In genomic region chr9:45827663-45828290, GRCm38 (mm10) we compare ENCODE assay signal across 8 mouse cellular contexts. TPM values are rescaled to one million over a fixed set of nuclear protein-coding genes. Genes with fewer than 3 reads are reported as not detected.
DNase-seq lines count a peak whose midpoint lies in the region; ATAC-seq and TF ChIP-seq lines count a peak whose summit lies in the region.

No protein-coding gene starts in this region.

- no peak for TF ChIP-seq EP300 in liver, postnatal 0 days (IDR thresholded peaks at IDR 0.05; ENCODE audit: low read depth)

- no peak for DNase-seq in kidney, adult 18-20 months
- DNase-seq in MN1 (ENCODE audit: low spot score) = peak; percentile 49
- DNase-seq in embryonic facial prominence, embryonic 11.5 days (ENCODE audit: low spot score) = peak; percentile 43
- DNase-seq in heart, postnatal 36 days = peak; percentile 17 to 26
- no peak for DNase-seq in liver, postnatal 0 days
- no peak for DNase-seq in retina, embryonic 14.5 days (ENCODE audit: low spot score)

- peak; percentile 7; the same call in 1 of the 2 replicates for ATAC-seq in kidney, embryonic 15.5 days (replicated peaks; ENCODE audit: low FRiP score)
- ATAC-seq in embryonic facial prominence, embryonic 11.5 days (replicated peaks; ENCODE audit: insufficient number of reproducible peaks, low FRiP score, low TSS enrichment, low read depth) = peak; percentile 72
- ATAC-seq in liver, postnatal 0 days = peak; percentile 34
- ATAC-seq in neural tube, embryonic 15.5 days (ENCODE audit: low FRiP score) = peak; percentile 30; the same call in 1 of the 2 replicates

- H3K4me1 ChIP-seq in kidney, embryonic 15.5 days = peaks cover 9% of the 10 kb centered on the region
- H3K4me1 ChIP-seq in embryonic facial prominence, embryonic 11.5 days (ENCODE audit: control insufficient read depth, insufficient read depth, low read length) = no peaks in the 10 kb centered on the region
- peaks cover 3% of the 10 kb centered on the region for H3K4me1 ChIP-seq in liver, postnatal 0 days (ENCODE audit: insufficient read depth)
- H3K4me1 ChIP-seq in neural tube, embryonic 15.5 days = peaks cover 11% of the 10 kb centered on the region

- H3K27me3 ChIP-seq in kidney, embryonic 15.5 days = no peaks in the 10 kb centered on the region
- H3K27me3 ChIP-seq in embryonic facial prominence, embryonic 11.5 days (ENCODE audit: control insufficient read depth, insufficient read depth, low read length) = no peaks in the 10 kb centered on the region
- H3K27me3 ChIP-seq in liver, postnatal 0 days (ENCODE audit: insufficient read depth, low read length) = no peaks in the 10 kb centered on the region
- H3K27me3 ChIP-seq in neural tube, embryonic 15.5 days (replicated peaks) = no peaks in the 10 kb centered on the region

- peak overlapping the region; percentile 77 for H3K9ac ChIP-seq in kidney, embryonic 15.5 days
- peak overlapping the region; percentile 72 for H3K9ac ChIP-seq in embryonic facial prominence, embryonic 11.5 days (replicated peaks; ENCODE audit: low read length)
- H3K9ac ChIP-seq in liver, postnatal 0 days (replicated peaks) = peak overlapping the region; percentile 73
- peak overlapping the region; percentile 57 for H3K9ac ChIP-seq in neural tube, embryonic 15.5 days (replicated peaks)

- intact Hi-C loops in heart, postnatal 36 days (cut with DNase I) = no loop called here

- no peak for TF ChIP-seq CTCF in liver, postnatal 0 days (IDR thresholded peaks at IDR 0.05; ENCODE audit: low read depth)

- peak overlapping the region; percentile 89 for H3K4me3 ChIP-seq in kidney, embryonic 15.5 days (replicated peaks)
- peak overlapping the region; percentile 83 for H3K4me3 ChIP-seq in embryonic facial prominence, embryonic 11.5 days (ENCODE audit: low read depth, low read length)
- peak overlapping the region; percentile 82 for H3K4me3 ChIP-seq in liver, postnatal 0 days (ENCODE audit: low read depth, low read length)
- H3K4me3 ChIP-seq in neural tube, embryonic 15.5 days (replicated peaks) = peak overlapping the region; percentile 72

- peaks cover 7% of the 10 kb centered on the region for H3K36me3 ChIP-seq in kidney, embryonic 15.5 days
- no peaks in the 10 kb centered on the region for H3K36me3 ChIP-seq in embryonic facial prominence, embryonic 11.5 days (replicated peaks; ENCODE audit: control insufficient read depth, insufficient read depth, low read depth, low read length)
- H3K36me3 ChIP-seq in liver, postnatal 0 days (replicated peaks; ENCODE audit: insufficient read depth, low read length) = no peaks in the 10 kb centered on the region
- 0 out of 2 replicates have a peak, but pooled peaks cover 7% of the 10 kb centered on the region for H3K36me3 ChIP-seq in neural tube, embryonic 15.5 days

- 4% methylated on average over 23 of the region's 23 CpGs for WGBS in kidney, embryonic 15.5 days
- WGBS in embryonic facial prominence, embryonic 11.5 days = 9% methylated on average over 19 of the region's 23 CpGs
- 8% methylated on average over 23 of the region's 23 CpGs for WGBS in liver, postnatal 0 days (ENCODE audit: insufficient replicate concordance)
- 4% methylated on average over 23 of the region's 23 CpGs for WGBS in neural tube, embryonic 15.5 days

- H3K9me3 ChIP-seq in kidney, embryonic 15.5 days (replicated peaks) = peaks cover 5% of the 10 kb centered on the region
- no peaks in the 10 kb centered on the region for H3K9me3 ChIP-seq in embryonic facial prominence, embryonic 11.5 days (replicated peaks; ENCODE audit: control insufficient read depth, low read length)
- H3K9me3 ChIP-seq in liver, postnatal 0 days (ENCODE audit: low read length) = peaks cover 6% of the 10 kb centered on the region
- no peaks in the 10 kb centered on the region for H3K9me3 ChIP-seq in neural tube, embryonic 15.5 days (replicated peaks)

- peak overlapping the region; percentile 85 for H3K27ac ChIP-seq in kidney, embryonic 15.5 days
- H3K27ac ChIP-seq in embryonic facial prominence, embryonic 11.5 days (replicated peaks; ENCODE audit: low read depth, low read length) = peak overlapping the region; percentile 62
- H3K27ac ChIP-seq in liver, postnatal 0 days (ENCODE audit: low read depth) = peak overlapping the region; percentile 57
- peak overlapping the region; percentile 78 for H3K27ac ChIP-seq in neural tube, embryonic 15.5 days (replicated peaks)

- H3K4me2 ChIP-seq in kidney, embryonic 15.5 days = peak overlapping the region; percentile 84
- H3K4me2 ChIP-seq in embryonic facial prominence, embryonic 11.5 days (ENCODE audit: low read depth, low read length) = peak overlapping the region; percentile 87
- H3K4me2 ChIP-seq in liver, postnatal 0 days (ENCODE audit: low read depth, low read length) = peak overlapping the region; percentile 89
- peak overlapping the region; percentile 88 for H3K4me2 ChIP-seq in neural tube, embryonic 15.5 days

RNA-seq across cellular contexts. Expression of gene Cep164, which starts 0.7 kb away (rescaled TPM):
- 28.3 and 30.6 TPM in 2 replicates for polyA plus RNA-seq in kidney, embryonic 15.5 days (2015; fragmentation: Nextera tagmentation; extraction: Ambion mirVana)
- polyA plus RNA-seq in embryonic facial prominence, embryonic 11.5 days (2014; fragmentation: Nextera tagmentation; extraction: Ambion mirVana) = 21.7 and 22.0 TPM in 2 replicates
- 1 to 10 TPM; 6.8 to 7.6 TPM for total RNA-seq in heart, postnatal 36 days (2021)
- 6.1 and 6.6 TPM in 2 replicates for polyA plus RNA-seq in liver, postnatal 0 days (2015; fragmentation: Nextera tagmentation; extraction: Ambion mirVana)
- polyA plus RNA-seq in neural tube, embryonic 15.5 days (2015; fragmentation: Nextera tagmentation; extraction: Ambion mirVana) = 12.9 and 16.3 TPM in 2 replicates

RNA-seq across cellular contexts. Expression of gene Bace1, which starts 10.6 kb away (rescaled TPM):
- 32.9 and 33.9 TPM in 2 replicates for polyA plus RNA-seq in kidney, embryonic 15.5 days (2015; fragmentation: Nextera tagmentation; extraction: Ambion mirVana)
- polyA plus RNA-seq in embryonic facial prominence, embryonic 11.5 days (2014; fragmentation: Nextera tagmentation; extraction: Ambion mirVana) = 17.8 and 22.8 TPM in 2 replicates
- 10 to 100 TPM; 27.8 to 32.0 TPM for total RNA-seq in heart, postnatal 36 days (2021)
- polyA plus RNA-seq in liver, postnatal 0 days (2015; fragmentation: Nextera tagmentation; extraction: Ambion mirVana) = 8.3 and 10.7 TPM in 2 replicates
- 43.3 and 49.3 TPM in 2 replicates for polyA plus RNA-seq in neural tube, embryonic 15.5 days (2015; fragmentation: Nextera tagmentation; extraction: Ambion mirVana)

Comparison
In these comparisons a context has a peak if more than half of its experiments do, and no peak if none do; other contexts are left out.
1. ATAC-seq: peak in every context shown above with its lines; median percentile 72 in embryonic facial prominence, embryonic 11.5 days; 34 in liver, postnatal 0 days; 30 in neural tube, embryonic 15.5 days; 7 in kidney, embryonic 15.5 days.
2. DNase-seq: peak in MN1 (single experiment), embryonic facial prominence, embryonic 11.5 days (single experiment) and heart, postnatal 36 days (2 of 2); none in kidney, adult 18-20 months (single experiment), liver, postnatal 0 days (single experiment) and retina, embryonic 14.5 days (single experiment).
3. Peak in every context shown above with its lines, with median percentiles within 50 percentile points of each other: H3K27ac ChIP-seq, H3K4me2 ChIP-seq, H3K4me3 ChIP-seq and H3K9ac ChIP-seq.